Mouse (Mus musculus): Measurements from ENCODE around the gene Pdxk.
A peak's percentile ranks its signal among the peaks of the same experiment; 100 is the strongest.

GRCm38 (mm10) chr10:78392072-78392471, 72.7 kb downstream of the Pdxk start:
- TF ChIP-seq POLR2A (IDR thresholded peaks at IDR 0.05; ENCODE audit: low read depth, low read length) (no peak), MAFK (IDR thresholded peaks at IDR 0.05; ENCODE audit: insufficient replicate concordance, low read length) (no peak), EP300 (IDR thresholded peaks at IDR 0.05; ENCODE audit: low read length) (no peak), CTCF (conservative IDR thresholded peaks at IDR 0.05 in 1 of 2, IDR thresholded peaks at IDR 0.05 in 1 of 2; ENCODE audit: low read depth in 2 of 2, low read length in 2 of 2) (peak; percentile 89 to 95), ZKSCAN1 (IDR thresholded peaks at IDR 0.05; ENCODE audit: borderline replicate concordance, low read depth, low read length) (no peak), ZNF384 (IDR thresholded peaks at IDR 0.05; ENCODE audit: low read depth, low read length) (no peak)
